Mouse (Mus musculus): ENCODE measurements around the gene Gm21985.

DNA sequence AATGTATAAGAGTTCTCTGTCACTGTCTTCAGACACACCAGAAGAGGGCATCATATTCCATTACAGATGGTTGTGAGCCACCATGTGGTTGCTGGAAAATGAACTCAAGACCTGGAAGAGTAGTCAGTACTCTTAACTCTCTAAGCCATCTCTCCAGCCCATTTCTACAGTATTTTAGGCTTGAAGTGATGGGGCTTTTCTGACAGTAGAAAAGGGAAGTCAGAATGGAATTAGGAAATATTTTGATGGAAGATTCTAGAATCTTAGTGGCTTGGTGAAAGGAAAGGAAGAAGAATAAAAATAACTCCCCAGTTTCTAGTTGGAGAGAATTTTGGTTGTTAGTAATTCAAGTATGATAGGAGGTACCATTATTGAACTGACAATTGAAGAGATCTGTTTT is 127.8 kb downstream of the Gm21985 start:
- TF ChIP-seq POLR2A (IDR thresholded peaks at IDR 0.05; ENCODE audit: low read depth, low read length) (no peak), CTCF (IDR thresholded peaks at IDR 0.05; ENCODE audit: extremely low read depth, insufficient read length, insufficient replicate concordance, low read depth, low read length) (no peak)
